In the genomic region with DNA sequence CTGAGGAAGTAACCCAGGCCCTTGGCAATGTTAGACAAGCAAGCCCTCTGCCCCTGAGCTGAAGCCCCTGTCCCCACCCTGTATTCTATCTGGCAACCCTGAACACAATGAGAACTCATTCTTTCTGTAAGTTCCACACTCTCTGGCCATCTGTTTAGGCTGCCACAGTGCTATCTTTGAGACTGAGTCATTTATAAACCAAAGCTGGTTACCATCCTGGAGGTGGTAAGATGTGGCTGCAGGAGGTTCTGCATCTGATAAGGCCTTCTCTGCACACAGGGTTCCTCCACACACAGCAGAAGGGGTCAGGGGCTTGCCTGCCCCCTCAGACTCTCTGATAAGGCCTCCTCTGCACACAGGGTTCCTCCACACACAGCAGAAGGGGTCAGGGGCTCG, we compare ENCODE assay signal across 13 mouse cellular contexts. TPM values are rescaled to one million over a fixed set of nuclear protein-coding genes. Genes with fewer than 3 reads are reported as not detected.
DNase-seq lines count a peak whose midpoint lies in the region; ATAC-seq lines count a peak whose summit lies in the region.
"Had no signal": no experiment of that assay in that cellular context is flagged by ENCODE, and none has a peak within 500 bp of the region (broad histone marks: within the 10 kb centered on the region; RNA-seq: fewer than 3 reads in every experiment).

No protein-coding gene starts in this region.

- WGBS in kidney, embryonic 15.5 days = 77% methylated on average over 1 of the region's 1 CpGs
- 67% methylated on average over 1 of the region's 1 CpGs for WGBS in hindbrain, embryonic 12.5 days
- 68% methylated on average over 1 of the region's 1 CpGs for WGBS in forebrain, embryonic 11.5 days

- H3K4me1 ChIP-seq in kidney, embryonic 15.5 days = peaks cover 49% of the 10 kb centered on the region
- H3K4me1 ChIP-seq in hindbrain, embryonic 12.5 days = peaks cover 12% of the 10 kb centered on the region
- no peaks in the 10 kb centered on the region; the same call in 1 of the 2 replicates for H3K4me1 ChIP-seq in forebrain, embryonic 11.5 days (replicated peaks; ENCODE audit: control insufficient read depth, insufficient read depth, low read length)

- no peak for ATAC-seq in kidney, embryonic 15.5 days (replicated peaks; ENCODE audit: low FRiP score)
- peak; percentile 46 for ATAC-seq in common myeloid progenitor, adult 5-6 weeks (replicated peaks; ENCODE audit: low read depth, poor library complexity, severe bottlenecking)
- ATAC-seq in hindbrain, embryonic 12.5 days (ENCODE audit: low FRiP score) = no peak
- no peak for ATAC-seq in forebrain, embryonic 11.5 days (replicated peaks; ENCODE audit: low FRiP score)
- ATAC-seq: midbrain, embryonic 16.5 days had no signal

- no peak for DNase-seq in kidney, adult 9 months
- DNase-seq in right cerebral cortex, adult 18-20 months = peak; percentile 42
- no peak for DNase-seq in right cerebral cortex, postnatal 4 days
- DNase-seq in spleen, adult 12 weeks (ENCODE audit: low spot score) = no peak
- DNase-seq in forebrain, embryonic 11.5 days (ENCODE audit: low spot score) = no peak
- DNase-seq: cerebellum, adult 11 months; lung, adult 2 months had no signal

- no peaks in the 10 kb centered on the region for H3K9me3 ChIP-seq in kidney, embryonic 15.5 days (replicated peaks)
- no peaks in the 10 kb centered on the region for H3K9me3 ChIP-seq in hindbrain, embryonic 12.5 days (replicated peaks)
- H3K9me3 ChIP-seq in forebrain, embryonic 11.5 days (ENCODE audit: control insufficient read depth, low read length) = no peaks in the 10 kb centered on the region
- H3K9me3 ChIP-seq: embryonic facial prominence, embryonic 15.5 days; heart, embryonic 15.5 days had no signal

- peak overlapping the region; percentile 83 for H3K27ac ChIP-seq in kidney, embryonic 15.5 days
- no peak overlapping the region; the same call in 1 of the 2 replicates for H3K27ac ChIP-seq in hindbrain, embryonic 12.5 days
- no peak overlapping the region for H3K27ac ChIP-seq in forebrain, embryonic 11.5 days (ENCODE audit: low read depth, low read length)
- H3K27ac ChIP-seq: embryonic facial prominence, embryonic 15.5 days; heart, embryonic 15.5 days had no signal

- no peak overlapping the region for H3K4me3 ChIP-seq in kidney, embryonic 15.5 days (replicated peaks)
- no peak overlapping the region for H3K4me3 ChIP-seq in hindbrain, embryonic 12.5 days
- no peak overlapping the region for H3K4me3 ChIP-seq in forebrain, embryonic 11.5 days (ENCODE audit: low read depth, low read length)
- H3K4me3 ChIP-seq: embryonic facial prominence, embryonic 15.5 days; heart, embryonic 15.5 days had no signal

- no peaks in the 10 kb centered on the region for H3K36me3 ChIP-seq in kidney, embryonic 15.5 days
- no peaks in the 10 kb centered on the region for H3K36me3 ChIP-seq in hindbrain, embryonic 12.5 days
- no peaks in the 10 kb centered on the region for H3K36me3 ChIP-seq in forebrain, embryonic 11.5 days (ENCODE audit: control insufficient read depth, insufficient read depth, low read length)
- H3K36me3 ChIP-seq: embryonic facial prominence, embryonic 15.5 days; heart, embryonic 15.5 days had no signal

- H3K4me2 ChIP-seq in kidney, embryonic 15.5 days = no peak overlapping the region
- no peak overlapping the region for H3K4me2 ChIP-seq in hindbrain, embryonic 12.5 days (replicated peaks)
- no peak overlapping the region for H3K4me2 ChIP-seq in forebrain, embryonic 11.5 days (ENCODE audit: low read depth, low read length, severe bottlenecking)
- H3K4me2 ChIP-seq: embryonic facial prominence, embryonic 15.5 days; heart, embryonic 15.5 days had no signal

- no peaks in the 10 kb centered on the region for H3K27me3 ChIP-seq in kidney, embryonic 15.5 days
- H3K27me3 ChIP-seq in hindbrain, embryonic 12.5 days = no peaks in the 10 kb centered on the region
- H3K27me3 ChIP-seq in forebrain, embryonic 11.5 days (ENCODE audit: control insufficient read depth, insufficient read depth, low read length) = no peaks in the 10 kb centered on the region
- H3K27me3 ChIP-seq: embryonic facial prominence, embryonic 15.5 days; heart, embryonic 15.5 days had no signal

- H3K9ac ChIP-seq in kidney, embryonic 15.5 days = no peak overlapping the region
- no peak overlapping the region for H3K9ac ChIP-seq in hindbrain, embryonic 12.5 days
- no peak overlapping the region for H3K9ac ChIP-seq in forebrain, embryonic 11.5 days (ENCODE audit: low read length)
- H3K9ac ChIP-seq: embryonic facial prominence, embryonic 15.5 days; heart, embryonic 15.5 days had no signal

RNA-seq across cellular contexts. Expression of gene Txn2, which starts 41.7 kb away (rescaled TPM):
- polyA plus RNA-seq in kidney, embryonic 15.5 days (2015; fragmentation: Nextera tagmentation; extraction: Ambion mirVana) = 240 and 253 TPM in 2 replicates
- 47.2 and 65.4 TPM in 2 replicates for total RNA-seq in common myeloid progenitor, adult 5-6 weeks (2017)
- polyA plus RNA-seq in hindbrain, embryonic 12.5 days (2016; fragmentation: Nextera tagmentation; extraction: Ambion mirVana) = 191 and 206 TPM in 2 replicates
- 232 and 267 TPM in 2 replicates for polyA plus RNA-seq in forebrain, embryonic 11.5 days (2014; fragmentation: Nextera tagmentation; extraction: Ambion mirVana)

RNA-seq across cellular contexts. Expression of gene Myh9, which starts 45.1 kb away (rescaled TPM):
- polyA plus RNA-seq in kidney, embryonic 15.5 days (2015; fragmentation: Nextera tagmentation; extraction: Ambion mirVana) = 56.2 and 60.2 TPM in 2 replicates
- 362 and 430 TPM in 2 replicates for total RNA-seq in common myeloid progenitor, adult 5-6 weeks (2017)
- polyA plus RNA-seq in hindbrain, embryonic 12.5 days (2016; fragmentation: Nextera tagmentation; extraction: Ambion mirVana) = 32.0 and 33.5 TPM in 2 replicates
- polyA plus RNA-seq in forebrain, embryonic 11.5 days (2014; fragmentation: Nextera tagmentation; extraction: Ambion mirVana) = 32.0 and 37.4 TPM in 2 replicates
